Mouse (Mus musculus) right cerebral cortex, postnatal 36 days (tissue): ENCODE results near the gene Tmem9b.

Experiments
- DNase-seq, 2 experiments: peaks; one replicate each; pipeline ENCODE4 v3.0.0; 2022; ENCODE audit warnings: low spot score in 2 of 2, mixed read lengths in 1 of 2

Gene Tmem9b

DNA sequence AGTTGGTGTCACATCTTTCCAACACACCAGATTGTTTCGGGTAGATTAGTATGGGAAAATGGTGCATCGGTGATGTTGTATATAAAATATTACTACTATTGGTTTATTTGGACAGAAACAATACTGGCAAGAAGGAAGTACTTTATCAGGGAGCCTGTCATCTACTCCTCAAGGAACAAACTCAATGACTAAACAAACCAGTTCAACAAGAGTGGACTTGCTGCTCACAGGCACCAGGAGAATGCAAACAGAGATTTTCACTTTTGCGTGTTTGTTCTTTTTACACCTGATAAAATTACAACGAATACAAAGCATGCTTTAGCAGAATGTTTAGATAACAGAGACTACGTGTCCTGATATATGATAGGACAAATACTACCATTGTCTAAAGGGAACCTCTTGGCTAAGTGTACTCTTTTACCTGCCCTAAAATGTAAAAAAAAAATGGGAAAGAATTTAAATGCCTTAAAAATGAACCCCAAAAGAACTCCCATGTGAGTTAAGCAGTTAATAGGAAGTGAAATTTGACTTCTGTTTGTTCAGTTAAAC lies 12.8 kb downstream of the Tmem9b start:
- DNase-seq, result no peak

DNA sequence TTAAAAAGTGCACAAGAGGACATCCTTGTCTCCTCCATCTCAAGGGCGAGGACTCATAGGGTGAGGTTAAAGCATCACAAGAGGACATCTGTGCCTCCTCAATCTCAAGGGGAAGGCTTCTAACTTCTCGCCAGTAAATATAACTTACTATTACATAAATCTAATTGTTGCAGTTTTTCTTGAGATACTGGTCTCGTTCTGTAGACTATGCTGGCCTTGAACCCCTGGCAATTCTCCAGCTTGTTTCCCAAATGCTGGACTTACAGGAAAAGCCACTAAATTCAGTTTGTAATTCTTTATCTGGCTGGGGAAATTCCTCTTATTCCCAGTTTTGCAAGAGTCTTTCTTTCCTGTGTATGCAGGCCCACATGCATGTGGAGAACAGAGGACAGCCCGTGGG lies 17.9 kb downstream of the Tmem9b start:
- no peak for DNase-seq

- DNase-seq, result no peak
Observed at GRCm38 (mm10) chr7:109731626-109732025, 21.0 kb downstream of the Tmem9b start, which contains the start of gene Ascl3. Gene Ascl3 (minus strand): TSS chr7:109731726.

DNA sequence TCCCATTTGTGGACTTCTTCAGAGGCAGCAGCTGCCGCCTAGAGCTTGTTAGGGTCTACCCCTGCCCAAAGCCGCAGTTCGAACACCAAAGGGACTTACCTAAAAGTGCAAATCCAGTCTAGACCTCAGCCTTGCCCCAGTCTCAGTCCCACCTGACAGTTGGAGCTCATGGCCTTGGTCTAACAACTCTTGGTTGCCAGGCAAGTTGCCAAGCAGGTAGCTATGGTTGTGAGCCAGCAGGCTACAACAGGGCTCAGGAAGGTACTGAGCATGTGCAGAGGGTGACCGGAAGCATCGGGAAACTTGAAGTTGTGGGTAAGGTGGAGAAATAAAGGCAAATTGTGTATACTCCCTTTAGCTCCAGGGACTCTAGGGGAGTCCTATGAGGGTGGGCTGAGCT lies 29.0 kb downstream of the Tmem9b start, which contains the start of gene BC051019:
TSS of gene BC051019 (minus strand) at position 154 of the 400 bp plus-strand sequence.
- no peak for DNase-seq

- DNase-seq, result no peak
Observed at GRCm38 (mm10) chr7:109723114-109723513, 29.6 kb downstream of the Tmem9b start.

GRCm38 (mm10) chr7:109722618-109723017 lies 30.1 kb downstream of the Tmem9b start:
- DNase-seq, result no peak

- DNase-seq, result no peak
Observed at GRCm38 (mm10) chr7:109719286-109719685, 33.4 kb downstream of the Tmem9b start.

DNA sequence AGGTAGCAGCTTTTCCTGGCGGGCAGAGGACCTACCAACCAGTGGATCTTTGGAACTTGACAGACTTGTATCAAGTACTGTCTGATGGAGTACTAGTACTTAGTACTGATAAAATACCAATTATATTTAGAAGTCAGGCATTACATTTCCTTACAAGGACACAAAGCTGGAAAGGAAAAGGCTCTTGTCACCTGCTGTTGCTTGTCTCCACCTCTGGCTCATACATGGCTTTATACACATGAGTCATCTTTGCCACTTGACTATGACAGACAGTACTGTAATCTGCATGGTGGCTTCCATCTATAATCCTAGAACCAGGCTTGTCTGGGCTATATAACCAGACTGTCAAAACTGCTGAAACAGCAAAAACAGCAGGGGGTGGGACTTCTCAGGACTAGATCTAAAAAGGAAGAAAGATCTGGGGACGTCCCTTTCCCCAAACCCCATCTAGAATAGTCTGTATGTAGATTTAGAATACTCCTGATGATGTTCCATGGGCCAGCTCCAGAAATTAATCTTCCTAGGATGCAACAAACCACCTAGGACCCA lies 39.2 kb downstream of the Tmem9b start:
- DNase-seq, result no peak

- DNase-seq, result no peak
Observed at GRCm38 (mm10) chr7:109712198-109712597, 40.5 kb downstream of the Tmem9b start.

GRCm38 (mm10) chr7:109710069-109710468 lies 42.6 kb downstream of the Tmem9b start:
- no peak for DNase-seq

DNA sequence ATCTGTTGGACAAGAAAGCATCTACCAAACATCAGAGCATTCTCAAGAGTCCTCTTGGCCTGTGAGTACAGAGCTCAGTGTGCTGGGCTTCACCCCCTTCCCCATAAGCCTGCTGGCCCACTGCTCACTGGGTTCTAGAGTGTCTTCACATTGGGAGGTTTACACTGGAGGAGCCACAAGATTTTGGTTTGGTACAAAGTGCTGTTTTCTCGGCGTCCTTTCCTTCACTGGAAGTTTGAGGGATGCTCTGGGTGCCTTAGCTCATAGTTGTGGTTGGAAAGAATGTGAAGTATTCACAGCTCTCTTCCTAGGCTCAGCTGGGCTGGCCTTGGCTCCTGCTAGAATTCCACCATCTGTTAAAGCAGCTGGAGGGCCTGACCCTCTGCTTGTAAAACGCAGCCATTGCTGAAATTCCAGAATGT lies 43.7 kb downstream of the Tmem9b start:
- DNase-seq, result no peak

- DNase-seq, result no peak
Observed at GRCm38 (mm10) chr7:109707023-109707785, 45.5 kb downstream of the Tmem9b start.

DNA sequence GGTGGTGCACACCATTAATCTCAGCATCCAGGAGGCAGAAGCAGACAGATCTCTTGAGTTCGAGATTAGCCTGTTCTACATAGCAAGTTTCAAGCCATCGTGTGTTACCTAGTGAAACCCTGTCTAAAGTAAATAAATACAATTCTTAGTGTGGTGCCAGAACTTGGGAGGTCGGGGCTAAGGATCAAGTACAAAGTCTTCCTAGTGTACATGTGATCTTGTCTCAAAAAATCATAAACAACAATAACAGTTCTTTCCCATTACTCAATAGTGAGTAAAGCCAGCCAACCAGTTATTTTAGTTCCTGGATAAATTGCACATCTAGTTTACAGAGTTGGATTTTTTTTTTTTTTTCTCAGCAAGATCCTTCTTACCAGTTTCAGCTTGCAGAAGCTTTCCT lies 48.2 kb downstream of the Tmem9b start:
- no peak for DNase-seq

- no peak for DNase-seq
Observed at GRCm38 (mm10) chr7:109704016-109704377, 48.7 kb downstream of the Tmem9b start.

- peak; percentile 87 to 88 for DNase-seq
Observed at GRCm38 (mm10) chr7:109703190-109704015, 49.3 kb downstream of the Tmem9b start, which contains the start of the genes St5 and Akip1. Gene St5 (minus strand): TSS chr7:109703605. Gene Akip1 (plus strand): TSS chr7:109703690.

- DNase-seq, result no peak
Observed at GRCm38 (mm10) chr7:109702721-109703120, 50.0 kb downstream of the Tmem9b start.

DNA sequence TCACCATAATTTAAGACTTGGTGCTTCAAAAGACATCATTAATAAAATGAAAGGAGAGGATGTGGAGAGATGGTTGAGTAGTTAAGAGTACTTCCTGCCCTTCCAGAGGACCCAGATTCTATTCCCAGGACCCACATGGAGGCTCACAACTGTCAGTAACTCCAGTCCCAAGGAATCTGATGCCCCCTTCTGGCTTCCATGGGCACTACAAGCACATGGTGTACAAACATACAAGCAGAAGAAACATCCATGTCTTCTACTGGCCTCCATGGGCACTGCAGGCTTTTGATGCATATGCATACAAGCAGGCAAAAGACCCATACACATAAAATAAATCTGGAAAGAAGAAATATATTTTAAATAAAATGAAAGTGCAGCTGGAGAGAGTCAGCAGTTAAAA lies 52.5 kb downstream of the Tmem9b start:
- DNase-seq, result no peak

- no peak for DNase-seq
Observed at GRCm38 (mm10) chr7:109695339-109695726, 57.3 kb downstream of the Tmem9b start.

DNA sequence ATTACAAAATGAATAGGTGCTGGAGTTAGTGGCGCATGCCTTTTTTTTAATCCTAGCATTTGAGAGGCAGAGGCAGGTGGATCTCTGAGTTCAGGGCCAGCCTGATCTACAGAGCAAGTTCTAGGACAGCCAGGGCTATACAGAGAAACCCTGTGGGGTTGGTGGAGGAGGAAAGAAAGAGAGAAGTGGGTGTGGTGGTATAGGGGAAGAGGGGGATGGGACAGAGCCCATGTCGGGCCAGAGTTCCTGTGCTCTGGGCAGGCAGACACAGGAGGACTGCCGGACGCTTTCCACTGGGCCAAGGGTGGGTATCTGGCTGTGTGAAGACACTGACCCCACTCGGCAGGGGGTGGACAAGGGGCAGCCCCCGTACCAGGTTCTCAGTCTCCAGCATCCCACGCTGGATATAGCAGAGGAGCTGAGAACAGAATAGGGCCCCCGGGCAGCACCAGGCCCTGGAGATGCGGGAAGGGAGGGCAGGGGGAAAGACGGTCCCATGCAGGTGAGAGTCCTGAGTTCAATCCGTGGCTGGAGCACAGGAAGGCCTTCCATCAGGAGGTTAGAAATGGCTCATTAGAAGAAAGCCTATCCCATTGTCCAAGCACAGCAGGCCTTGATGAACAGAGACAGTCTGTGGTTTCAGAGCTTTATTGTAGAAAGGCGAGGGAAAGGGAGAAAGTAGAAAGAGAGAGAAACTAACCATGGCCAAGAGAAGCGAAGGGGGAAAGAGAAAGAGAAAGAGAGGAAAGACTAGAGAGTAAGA lies 57.9 kb downstream of the Tmem9b start:
- no peak for DNase-seq

DNA sequence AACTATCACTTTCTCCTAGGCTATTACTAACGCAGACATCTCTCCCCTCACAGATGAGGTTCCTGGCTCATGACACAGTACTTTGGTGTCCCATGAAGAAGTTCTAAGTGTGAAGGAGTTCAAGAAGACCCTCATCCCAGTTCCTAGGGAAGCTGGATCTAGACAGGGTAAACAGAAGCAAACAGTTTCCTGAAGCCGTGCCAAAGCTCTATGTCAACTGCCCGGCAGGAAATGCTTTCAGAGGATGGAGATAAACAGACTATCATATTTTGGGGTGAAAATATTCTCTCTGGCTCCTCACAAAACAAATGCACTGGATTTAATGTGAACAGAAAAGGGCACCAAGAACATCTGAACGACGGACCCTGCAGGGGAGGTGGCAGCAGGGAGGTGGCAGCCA lies 61.7 kb downstream of the Tmem9b start:
- no peak for DNase-seq

GRCm38 (mm10) chr7:109690101-109690500 lies 62.6 kb downstream of the Tmem9b start:
- no peak for DNase-seq
